Mouse (Mus musculus) embryonic facial prominence, embryonic 12.5 days (tissue): Measurements from ENCODE around the gene Map3k19. TPM values are rescaled to one million over a fixed set of nuclear protein-coding genes. Genes with fewer than 3 reads are reported as not detected.

ENCODE experiments used
- ATAC-seq: fragments of 200-750 bp; cut with Nextera tagmentation; 2 replicates; pipeline ENCODE4 v1.8.0; 2017; ENCODE audit not compliant: insufficient number of reproducible peaks, insufficient read depth, low FRiP score, low TSS enrichment
- H3K27ac ChIP-seq: fragments of 300-500 bp; sonication (generic); 2 replicates; pipeline ENCODE4 v1.5.1; 2016; ENCODE audit warnings: mild to moderate bottlenecking
- H3K27me3 ChIP-seq: fragments of 300-500 bp; sonication (generic); 2 replicates; pipeline ENCODE4 v1.6.1; 2016; ENCODE audit warnings: mild to moderate bottlenecking, moderate library complexity
- H3K36me3 ChIP-seq: fragments of 300-500 bp; sonication (generic); 2 replicates; pipeline ENCODE4 v1.6.1; 2016; ENCODE audit warnings: mild to moderate bottlenecking
- H3K4me1 ChIP-seq: fragments of 300-500 bp; sonication (generic); 2 replicates; pipeline ENCODE4 v1.6.1; 2016
- H3K4me2 ChIP-seq: fragments of 300-500 bp; sonication (generic); replicated peaks from 2 replicates; pipeline ENCODE4 v1.6.1; 2016; ENCODE audit warnings: mild to moderate bottlenecking, moderate library complexity
- H3K4me3 ChIP-seq: fragments of 300-500 bp; sonication (generic); 2 replicates; pipeline ENCODE4 v1.5.1; 2016; ENCODE audit warnings: mild to moderate bottlenecking
- H3K9ac ChIP-seq: fragments of 300-500 bp; sonication (generic); 2 replicates; pipeline ENCODE4 v1.6.1; 2016; ENCODE audit warnings: mild to moderate bottlenecking, moderate library complexity
- H3K9me3 ChIP-seq: fragments of 300-500 bp; sonication (generic); 2 replicates; pipeline ENCODE4 v1.6.1; 2016; ENCODE audit warnings: mild to moderate bottlenecking, moderate library complexity
- WGBS: fragments of 180-500 bp; shearing (Covaris S2); methylation state at CpG from one replicate; pipeline ENCODE4 v1.1.7; 2016; 5-methylcytosine and 5-hydroxymethylcytosine counted together
- polyA plus RNA-seq: library from polyadenylated mRNA; unstranded; fragments of >200 nt; fragmentation: Nextera tagmentation; extraction: Ambion mirVana; gene quantifications from 2 replicates; pipeline ENCODE4 v1.2.1, GENCODE M21; 2016

The Map3k19 gene
- polyA plus RNA-seq, 1 experiment from 2014 or later: 0.05 TPM

DNA sequence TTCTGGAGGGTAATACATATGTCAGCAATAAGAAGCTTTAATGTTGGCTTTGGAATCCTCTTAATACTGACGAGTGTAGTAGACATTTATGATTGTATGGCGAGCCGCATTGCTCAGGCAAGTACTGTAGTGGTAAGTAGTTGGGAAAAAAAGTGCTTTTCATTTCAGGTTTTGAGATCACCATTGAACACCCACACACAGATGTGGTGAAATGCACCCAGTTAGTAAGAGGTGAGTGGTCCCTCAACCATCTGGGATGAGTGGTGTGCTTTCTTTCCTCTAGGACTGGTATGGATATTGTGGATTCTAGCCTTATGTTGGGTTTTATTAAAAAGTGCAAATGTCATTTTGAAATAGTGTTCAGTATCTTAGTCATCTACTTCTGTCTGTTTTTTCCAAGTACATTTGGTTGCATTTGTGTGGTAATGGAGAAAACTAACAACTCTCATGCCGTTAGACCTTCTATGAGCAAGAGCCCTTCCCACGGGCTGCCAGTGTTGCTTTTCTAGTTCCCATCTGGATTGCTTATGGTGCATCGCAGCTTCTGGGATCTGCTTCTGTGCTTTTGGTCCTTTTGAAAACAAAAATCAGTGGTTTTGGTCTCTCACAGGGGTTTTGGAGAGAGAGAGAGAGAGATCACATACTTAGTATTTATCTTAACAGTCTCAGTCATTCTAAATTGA lies 59.6 kb downstream of the Map3k19 start:
- H3K4me1 ChIP-seq: no peaks in the 10 kb centered on the region
- H3K9ac ChIP-seq: no peak overlapping the region
- H3K4me2 ChIP-seq: no peak overlapping the region
- peaks cover 22% of the 10 kb centered on the region for H3K36me3 ChIP-seq
- no peaks in the 10 kb centered on the region for H3K27me3 ChIP-seq
- no peaks in the 10 kb centered on the region for H3K9me3 ChIP-seq
- H3K4me3 ChIP-seq: no peak overlapping the region
- no peak overlapping the region for H3K27ac ChIP-seq
- ATAC-seq: no peak
- 90% methylated on average over 6 of the region's 6 CpGs for WGBS

DNA sequence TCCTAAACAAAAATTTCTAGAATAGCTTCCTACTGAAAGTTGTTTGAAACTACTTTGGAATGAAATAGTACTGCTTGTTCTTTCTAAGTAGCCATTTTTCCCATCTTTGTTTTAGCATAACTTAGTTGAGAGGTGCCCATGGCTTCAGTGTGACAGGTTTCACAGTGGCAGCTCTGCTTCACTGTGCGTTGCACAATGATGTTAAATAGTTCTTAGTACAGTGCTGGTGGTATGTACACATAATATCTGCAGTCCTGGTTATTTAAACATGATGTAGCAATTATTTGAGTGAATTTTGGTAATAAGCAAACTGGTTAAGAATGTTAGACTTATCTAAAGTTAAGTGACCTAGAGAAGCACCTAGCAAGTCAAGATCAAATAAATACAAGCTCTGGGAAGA lies 61.4 kb downstream of the Map3k19 start:
- H3K27ac ChIP-seq: no peak overlapping the region
- H3K4me1 ChIP-seq: no peaks in the 10 kb centered on the region
- H3K9ac ChIP-seq: no peak overlapping the region
- H3K9me3 ChIP-seq: no peaks in the 10 kb centered on the region
- H3K4me3 ChIP-seq: no peak overlapping the region
- ATAC-seq: no peak
- H3K27me3 ChIP-seq: no peaks in the 10 kb centered on the region
- no peak overlapping the region for H3K4me2 ChIP-seq
- peaks cover 12% of the 10 kb centered on the region; the same call in 1 of the 2 replicates for H3K36me3 ChIP-seq
- 94% methylated on average over 1 of the region's 1 CpGs for WGBS

- no peak overlapping the region for H3K9ac ChIP-seq
- H3K4me3 ChIP-seq: no peak overlapping the region
- WGBS: 56% methylated on average over 6 of the region's 6 CpGs
- H3K27me3 ChIP-seq: no peaks in the 10 kb centered on the region
- peaks cover 13% of the 10 kb centered on the region; the same call in 1 of the 2 replicates for H3K4me1 ChIP-seq
- H3K9me3 ChIP-seq: no peaks in the 10 kb centered on the region
- ATAC-seq: no peak
- H3K4me2 ChIP-seq: no peak overlapping the region
- H3K27ac ChIP-seq: no peak overlapping the region
- 0 out of 2 replicates have a peak, but pooled peaks cover 9% of the 10 kb centered on the region for H3K36me3 ChIP-seq
These were observed 65.9 kb downstream of the Map3k19 start for GRCm38 (mm10) chr1:127788943-127789342.

DNA sequence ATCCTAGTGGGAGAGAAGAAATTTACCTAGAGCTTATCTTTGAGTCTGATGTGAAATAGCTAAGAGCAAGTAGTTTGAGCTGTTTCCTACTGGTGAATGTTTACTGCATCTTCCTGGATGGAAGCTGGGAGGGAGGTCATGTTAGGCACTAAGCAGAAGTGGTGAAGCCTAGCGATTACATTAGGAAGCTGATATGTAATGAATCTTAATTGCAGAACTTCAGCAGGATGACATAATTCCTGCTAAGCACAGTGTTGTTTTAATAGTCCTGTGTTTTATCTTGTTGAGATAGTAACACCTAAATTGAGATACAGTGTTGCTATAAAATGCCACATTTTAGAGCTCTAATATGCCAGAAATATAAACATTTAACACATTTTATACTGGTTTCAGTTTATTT lies 68.9 kb downstream of the Map3k19 start:
- WGBS: 81% methylated on average over 1 of the region's 1 CpGs
- no peak overlapping the region for H3K4me2 ChIP-seq
- H3K27ac ChIP-seq: no peak overlapping the region
- no peaks in the 10 kb centered on the region for H3K36me3 ChIP-seq
- H3K4me1 ChIP-seq: peaks cover 13% of the 10 kb centered on the region; the same call in 1 of the 2 replicates
- no peak overlapping the region for H3K9ac ChIP-seq
- H3K27me3 ChIP-seq: no peaks in the 10 kb centered on the region
- no peak overlapping the region for H3K4me3 ChIP-seq
- no peaks in the 10 kb centered on the region for H3K9me3 ChIP-seq
- ATAC-seq: no peak

GRCm38 (mm10) chr1:127783862-127784261 lies 71.0 kb downstream of the Map3k19 start:
- ATAC-seq: no peak
- Histone ChIP-seq H3K9ac (no peak overlapping the region), H3K27me3 (no peaks in the 10 kb centered on the region), H3K4me3 (no peak overlapping the region), H3K36me3 (no peaks in the 10 kb centered on the region; the same call in 1 of the 2 replicates), H3K9me3 (no peaks in the 10 kb centered on the region), H3K27ac (no peak overlapping the region), H3K4me1 (peaks cover 18% of the 10 kb centered on the region; the same call in 1 of the 2 replicates), H3K4me2 (no peak overlapping the region)

- Histone ChIP-seq H3K36me3 (peaks cover 3% of the 10 kb centered on the region; the same call in 1 of the 2 replicates), H3K9ac (no peak overlapping the region), H3K27ac (no peak overlapping the region), H3K27me3 (no peaks in the 10 kb centered on the region), H3K4me1 (peaks cover 14% of the 10 kb centered on the region; the same call in 1 of the 2 replicates), H3K4me3 (no peak overlapping the region), H3K9me3 (no peaks in the 10 kb centered on the region), H3K4me2 (no peak overlapping the region)
- WGBS: 65% methylated on average over 2 of the region's 2 CpGs
- no peak for ATAC-seq
These were observed 74.0 kb downstream of the Map3k19 start for GRCm38 (mm10) chr1:127780849-127781248.

DNA sequence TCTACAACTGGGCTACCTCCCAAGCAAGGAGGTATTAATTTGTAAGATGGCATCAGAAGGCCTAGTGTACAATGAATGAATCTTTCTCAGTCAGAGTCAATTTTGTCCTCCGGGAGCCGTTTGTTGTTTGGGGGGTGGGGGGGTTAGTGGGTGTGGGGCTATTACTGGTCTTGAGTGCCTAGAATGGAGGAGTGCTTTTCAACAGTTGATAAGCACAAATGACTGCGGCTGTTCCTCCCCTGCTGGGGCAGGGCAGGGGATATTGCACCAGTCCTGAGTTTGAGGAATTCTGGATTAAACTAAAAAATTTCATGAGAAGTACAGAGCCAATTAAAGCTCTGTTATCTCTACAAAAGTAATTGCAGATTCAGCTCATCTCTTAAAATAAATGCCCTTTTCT lies 74.7 kb downstream of the Map3k19 start:
- no peaks in the 10 kb centered on the region for H3K27me3 ChIP-seq
- H3K36me3 ChIP-seq: peaks cover 3% of the 10 kb centered on the region; the same call in 1 of the 2 replicates
- no peak for ATAC-seq
- no peak overlapping the region for H3K4me3 ChIP-seq
- H3K9ac ChIP-seq: no peak overlapping the region
- H3K9me3 ChIP-seq: no peaks in the 10 kb centered on the region
- 52% methylated on average over 3 of the region's 3 CpGs for WGBS
- H3K4me1 ChIP-seq: peaks cover 16% of the 10 kb centered on the region; the same call in 1 of the 2 replicates
- H3K4me2 ChIP-seq: no peak overlapping the region
- H3K27ac ChIP-seq: no peak overlapping the region

GRCm38 (mm10) chr1:127778611-127779010 lies 76.2 kb downstream of the Map3k19 start:
- Histone ChIP-seq H3K4me1 (peaks cover 16% of the 10 kb centered on the region; the same call in 1 of the 2 replicates), H3K4me3 (no peak overlapping the region), H3K36me3 (peaks cover 3% of the 10 kb centered on the region; the same call in 1 of the 2 replicates), H3K4me2 (no peak overlapping the region), H3K9me3 (no peaks in the 10 kb centered on the region), H3K27ac (no peak overlapping the region), H3K9ac (no peak overlapping the region), H3K27me3 (no peaks in the 10 kb centered on the region)
- no peak for ATAC-seq
- 92% methylated on average over 3 of the region's 3 CpGs for WGBS

- peak overlapping the region; percentile 2; the same call in 1 of the 2 replicates for H3K4me3 ChIP-seq
- H3K4me1 ChIP-seq: peaks cover 19% of the 10 kb centered on the region; the same call in 1 of the 2 replicates
- H3K4me2 ChIP-seq: peak overlapping the region; percentile 38
- no peak for ATAC-seq
- 0 out of 2 replicates have a peak overlapping the region, but pooled peaks have one; percentile 15 for H3K9ac ChIP-seq
- no peaks in the 10 kb centered on the region for H3K9me3 ChIP-seq
- 63% methylated on average over 6 of the region's 6 CpGs for WGBS
- no peaks in the 10 kb centered on the region for H3K27me3 ChIP-seq
- H3K36me3 ChIP-seq: peaks cover 3% of the 10 kb centered on the region; the same call in 1 of the 2 replicates
- H3K27ac ChIP-seq: no peak overlapping the region
These were observed 78.6 kb downstream of the Map3k19 start for GRCm38 (mm10) chr1:127776246-127776645.

DNA sequence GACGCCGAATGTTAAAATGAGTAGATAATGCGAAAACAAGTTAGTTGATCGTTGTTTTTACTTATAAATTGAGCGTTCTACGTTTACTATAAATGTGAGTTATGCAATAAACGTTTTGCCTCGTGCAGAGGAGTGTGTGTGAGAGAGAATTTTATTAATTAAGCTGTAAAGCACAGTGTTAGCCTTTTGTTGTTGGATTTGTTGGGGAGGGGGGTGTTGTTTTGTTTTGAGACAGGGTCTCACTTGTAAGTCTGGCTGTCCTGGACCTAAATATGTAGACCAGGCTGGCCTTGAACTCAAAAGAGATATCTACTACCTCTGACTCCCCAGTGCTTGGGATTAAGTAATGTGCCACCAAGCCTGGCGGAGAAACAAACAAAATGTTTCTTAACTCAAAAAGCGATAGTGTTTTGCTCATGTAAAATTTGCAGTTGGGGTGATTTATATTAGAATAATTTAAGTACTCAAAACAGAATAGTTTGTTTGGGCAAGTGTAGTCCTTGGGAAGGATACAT lies 79.6 kb downstream of the Map3k19 start:
- Histone ChIP-seq H3K27me3 (no peaks in the 10 kb centered on the region), H3K4me3 (peak overlapping the region; percentile 84), H3K4me2 (peak overlapping the region; percentile 87), H3K9me3 (no peaks in the 10 kb centered on the region), H3K9ac (peak overlapping the region; percentile 94), H3K36me3 (peaks cover 3% of the 10 kb centered on the region; the same call in 1 of the 2 replicates), H3K27ac (no peak overlapping the region), H3K4me1 (peaks cover 19% of the 10 kb centered on the region; the same call in 1 of the 2 replicates)
- WGBS: 13% methylated on average over 10 of the region's 10 CpGs
- no peak for ATAC-seq

DNA sequence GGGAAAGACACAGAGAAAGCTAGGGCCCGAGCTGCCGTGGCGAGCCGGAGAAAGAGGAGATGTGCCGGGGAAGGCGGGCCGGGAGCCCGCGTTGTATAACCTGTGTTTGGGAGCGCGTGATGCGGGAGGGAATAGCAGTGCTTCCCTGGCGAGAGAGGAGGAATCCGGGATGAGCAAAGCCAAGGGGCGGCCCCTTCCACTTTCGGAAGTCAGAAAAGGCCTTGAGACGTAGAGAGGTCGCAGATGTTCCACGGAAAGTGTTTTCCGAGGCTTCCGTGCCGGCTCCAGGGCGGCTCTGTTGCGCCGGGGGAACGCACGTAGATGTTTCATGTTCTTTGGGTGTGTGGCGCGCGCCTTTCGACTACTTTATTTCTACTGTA lies 80.3 kb downstream of the Map3k19 start:
- Histone ChIP-seq H3K27me3 (no peaks in the 10 kb centered on the region), H3K27ac (peak overlapping the region; percentile 96)

More for the DNA sequence above, 80.3 kb downstream of the Map3k19 start:
- Histone ChIP-seq H3K9ac (peak overlapping the region; percentile 94), H3K9me3 (no peaks in the 10 kb centered on the region), H3K4me3 (peak overlapping the region; percentile 84), H3K4me2 (peak overlapping the region; percentile 87), H3K36me3 (peaks cover 3% of the 10 kb centered on the region; the same call in 1 of the 2 replicates), H3K4me1 (peaks cover 15% of the 10 kb centered on the region; the same call in 1 of the 2 replicates)
- peak; percentile 13; the same call in 1 of the 2 replicates for ATAC-seq
- WGBS: under 1% methylated on average over 31 of the region's 31 CpGs
